Mouse (Mus musculus) urinary bladder, postnatal 4 days (tissue): ENCODE measurements around the gene Smpd4.
A peak's percentile ranks its signal among the peaks of the same experiment; 100 is the strongest.
"Not testable (repeated sequence)": the region's sequence is repeated elsewhere in the genome, so short reads cannot be mapped to it uniquely, and the experiment has no call there.

Source experiments
- DNase-seq, 2 experiments: peaks; one replicate each; pipeline ENCODE4 v3.0.0; 2021 to 2022; ENCODE audit warnings: low spot score in 2 of 2

Gene Smpd4

DNA sequence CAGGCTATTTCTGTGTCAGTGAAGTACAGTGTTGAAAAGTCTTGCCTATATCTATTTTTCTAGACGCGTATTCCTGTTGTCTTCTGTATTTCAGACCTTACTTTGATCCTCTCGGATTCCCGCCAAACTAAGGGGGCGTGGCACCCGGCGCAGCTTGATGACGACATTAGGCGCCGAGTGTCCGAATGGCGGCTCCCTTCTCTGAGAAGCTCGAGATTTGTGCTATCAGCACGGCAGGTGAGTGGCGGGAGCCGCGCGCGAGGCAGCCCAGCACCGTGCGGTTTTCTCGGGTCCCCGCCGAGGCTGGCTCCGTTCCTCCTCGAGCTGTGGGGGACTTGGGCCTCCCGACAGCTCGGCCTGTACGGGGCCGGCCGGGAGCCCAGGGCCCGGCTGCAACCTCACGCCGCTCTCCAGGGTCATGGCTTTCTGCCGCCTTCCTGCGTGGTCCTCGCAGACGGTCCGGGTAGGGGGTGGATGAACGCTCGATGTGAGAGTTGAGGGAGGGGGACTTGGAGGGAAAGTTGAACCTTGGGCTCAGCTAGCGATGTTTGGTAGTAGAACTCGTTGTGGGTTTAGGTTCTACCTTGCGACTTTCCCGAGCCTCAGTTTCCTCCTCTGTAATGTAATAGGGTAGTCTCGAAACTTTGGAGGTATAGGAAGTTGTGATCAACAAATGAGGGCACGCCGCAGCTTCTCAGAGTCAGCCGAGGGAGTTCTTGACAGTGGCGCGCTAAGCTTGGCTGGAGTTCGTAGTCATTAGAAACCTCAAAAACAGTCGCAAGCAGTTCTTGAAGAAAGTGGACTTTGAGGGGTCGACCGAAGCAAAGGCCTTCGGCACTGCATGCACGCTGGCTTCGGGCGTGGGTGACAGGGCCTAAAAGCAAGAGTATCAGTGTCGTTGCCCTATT is at the start of gene Smpd4:
Gene Smpd4, plus strand, starts transcription at position 157 of the 908 bp plus-strand sequence.
- DNase-seq = peak; percentile 82 to 95

DNA sequence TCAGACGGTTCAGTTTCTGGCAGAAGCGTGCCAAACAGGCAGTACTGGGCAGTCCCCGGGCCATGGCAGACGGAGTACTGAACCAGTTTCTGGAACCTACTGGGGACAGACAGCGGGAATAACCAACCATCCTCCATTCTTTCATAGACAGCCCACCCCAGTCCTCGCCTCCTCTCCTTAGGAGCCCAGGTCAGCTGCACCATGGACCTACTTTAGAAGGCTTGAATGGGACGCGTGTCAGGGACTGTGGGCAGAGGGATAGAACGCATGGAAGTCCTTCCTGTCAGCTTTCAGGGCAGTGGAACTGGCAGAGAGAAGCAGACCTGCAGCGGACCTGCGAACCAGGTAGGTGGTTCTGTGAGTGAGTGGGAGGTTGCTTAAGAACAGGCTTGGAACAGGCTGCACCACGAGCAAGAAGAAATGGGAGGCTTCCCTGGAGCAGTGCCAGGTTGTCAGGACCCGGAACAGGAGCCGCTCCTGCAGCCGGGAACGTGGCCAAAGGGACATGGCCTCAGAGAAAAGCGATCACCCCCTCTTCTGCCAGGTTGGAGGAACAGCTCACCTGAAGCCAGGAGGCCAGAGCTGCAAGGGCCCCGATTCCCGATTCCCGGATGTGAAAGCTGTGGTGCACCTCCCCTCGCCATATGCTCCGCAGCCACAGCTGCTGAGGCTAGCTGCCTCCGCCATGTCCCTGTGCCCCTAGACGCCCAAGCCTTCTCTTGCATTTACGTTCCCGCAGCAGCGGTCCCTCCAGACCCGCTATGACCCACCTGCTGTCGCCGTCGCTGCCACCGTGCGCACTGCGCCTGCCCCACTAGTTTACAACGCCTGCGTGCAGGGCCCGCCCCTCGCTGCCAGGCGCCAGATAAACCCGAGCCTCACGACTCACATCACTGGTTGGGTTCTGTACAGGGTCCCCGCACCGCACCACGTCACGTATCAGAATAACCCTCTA is 43.0 kb upstream of the Smpd4 start:
- DNase-seq = peak; percentile 60 to 84

DNA sequence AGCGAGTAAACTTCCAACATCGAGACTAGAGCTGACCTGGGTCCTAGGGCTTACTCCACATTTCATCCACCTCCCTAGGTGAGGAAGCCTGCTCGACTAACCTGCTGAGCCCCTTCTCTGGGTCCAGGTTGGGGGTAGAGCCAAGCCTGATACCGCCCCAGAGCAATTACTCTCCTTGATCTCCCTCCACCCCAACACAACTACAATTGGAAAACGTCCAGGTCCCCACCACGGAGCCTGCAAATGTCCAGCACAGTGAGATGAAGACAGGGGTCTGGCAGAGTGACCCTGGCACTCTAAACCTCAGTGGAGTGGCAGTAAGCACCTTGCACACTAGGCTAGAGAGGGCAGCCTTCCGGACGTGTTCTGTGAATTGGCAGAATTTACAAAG is 42.3 kb upstream of the Smpd4 start:
- DNase-seq = no peak

DNA sequence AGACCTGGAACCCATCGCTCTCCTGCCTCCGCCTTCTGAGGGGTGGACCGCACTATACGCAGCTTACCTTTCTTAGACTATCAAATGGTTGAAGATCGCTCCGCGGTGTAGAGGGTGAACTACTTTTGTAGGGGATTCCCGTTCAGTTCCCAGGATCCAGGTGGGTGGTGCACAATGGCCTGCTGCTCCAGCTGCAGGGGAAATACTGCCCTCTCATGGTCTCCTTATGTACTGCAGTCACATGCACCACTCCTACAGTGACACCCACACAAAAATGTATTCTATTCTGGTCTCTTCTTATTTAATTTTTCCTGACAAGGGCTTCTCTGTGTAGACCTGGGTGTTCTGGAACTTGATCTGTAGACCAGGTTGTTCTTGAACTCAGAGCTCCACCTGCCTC is 36.1 kb upstream of the Smpd4 start, which contains the start of gene Slc7a4:
Gene Slc7a4, minus strand, starts transcription at position 151 of the 400 bp plus-strand sequence.
- DNase-seq = no peak

DNA sequence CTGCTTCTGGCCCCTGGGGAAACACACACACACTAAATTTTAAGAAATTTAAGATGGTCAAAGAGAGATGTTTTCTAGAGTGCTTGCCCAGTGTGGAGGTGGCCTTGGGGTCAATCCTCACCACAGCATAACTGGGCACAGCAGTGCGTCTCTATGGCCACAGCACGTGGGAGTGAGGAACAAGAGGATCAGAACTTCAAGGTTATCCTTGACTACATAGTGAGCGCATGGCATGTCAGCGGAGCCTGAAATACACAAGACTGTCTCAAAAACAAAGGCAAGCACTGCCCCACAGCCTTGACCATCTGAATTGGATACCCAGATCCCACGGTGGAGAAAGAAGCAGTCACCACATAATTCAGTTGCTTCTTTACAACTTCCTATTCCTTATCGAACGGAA is 34.6 kb upstream of the Smpd4 start:
- DNase-seq = no peak

DNA sequence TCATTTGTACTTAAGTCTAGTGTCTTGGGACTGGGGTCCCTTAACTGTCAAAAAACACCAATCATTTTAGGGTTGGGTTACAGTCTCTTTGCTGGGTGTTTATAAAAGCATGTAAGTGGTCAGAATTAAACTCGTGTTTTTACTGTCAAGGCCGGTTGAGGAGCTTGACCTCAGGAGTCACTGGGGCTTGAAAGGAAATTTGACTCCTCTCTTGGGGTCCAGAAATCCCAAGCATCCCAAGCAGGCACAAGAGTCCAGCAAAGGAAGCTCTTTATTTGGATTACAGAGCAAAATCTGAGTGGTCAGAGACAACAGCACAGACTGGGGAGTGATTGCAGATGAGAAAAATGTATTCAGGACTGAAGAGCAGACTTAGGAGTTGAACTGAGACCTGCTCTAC is 28.4 kb upstream of the Smpd4 start:
- DNase-seq = no peak

DNA sequence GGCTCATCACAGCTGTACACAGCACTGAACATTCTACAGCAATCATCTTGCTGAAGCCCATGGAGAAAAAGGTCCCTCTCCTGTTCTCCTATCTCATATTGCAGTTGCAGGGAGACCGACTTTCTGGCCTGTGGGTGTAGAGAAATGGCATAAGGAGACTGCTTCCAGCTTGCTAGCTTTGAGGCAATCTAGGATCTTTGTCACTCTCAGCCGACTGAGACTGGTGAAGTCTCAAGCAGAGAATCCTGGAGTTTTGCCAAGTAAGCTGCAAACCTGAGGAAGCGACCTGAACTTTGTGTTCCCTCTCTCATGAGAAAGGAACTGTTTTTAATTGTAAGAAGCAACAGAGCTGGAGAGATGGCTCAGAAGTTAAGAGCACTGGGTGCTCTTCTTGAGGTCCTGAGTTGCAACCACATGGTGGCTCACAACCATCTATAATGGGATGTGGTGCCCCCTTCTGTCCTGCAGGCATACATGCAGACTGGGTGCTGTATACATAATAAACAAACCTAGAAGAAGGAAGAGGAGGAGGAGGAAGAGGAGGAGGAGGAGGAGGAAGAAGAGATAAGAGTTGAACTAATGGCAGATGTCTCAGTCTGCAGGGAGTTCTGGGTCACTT is 18.1 kb upstream of the Smpd4 start:
- no peak for DNase-seq

DNA sequence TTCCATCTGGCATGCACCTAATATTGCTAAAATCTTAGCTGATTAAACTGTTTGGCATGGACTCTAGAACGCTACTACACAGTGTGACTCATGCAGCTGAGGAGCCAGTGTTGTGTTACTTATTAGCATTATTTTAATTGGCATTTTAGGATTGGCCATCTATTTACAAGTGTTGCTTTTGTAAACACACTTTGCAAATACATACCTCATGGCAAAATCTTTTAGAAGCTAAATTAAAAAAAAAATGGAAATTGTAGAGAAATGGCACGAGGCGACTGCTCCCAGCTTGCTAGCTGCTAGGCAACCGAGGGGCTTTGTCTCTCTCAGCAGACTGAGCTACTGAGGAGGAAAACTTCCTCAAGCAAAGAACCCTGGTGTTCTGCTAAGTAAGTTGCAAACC is 14.2 kb upstream of the Smpd4 start:
- DNase-seq = no peak

DNA sequence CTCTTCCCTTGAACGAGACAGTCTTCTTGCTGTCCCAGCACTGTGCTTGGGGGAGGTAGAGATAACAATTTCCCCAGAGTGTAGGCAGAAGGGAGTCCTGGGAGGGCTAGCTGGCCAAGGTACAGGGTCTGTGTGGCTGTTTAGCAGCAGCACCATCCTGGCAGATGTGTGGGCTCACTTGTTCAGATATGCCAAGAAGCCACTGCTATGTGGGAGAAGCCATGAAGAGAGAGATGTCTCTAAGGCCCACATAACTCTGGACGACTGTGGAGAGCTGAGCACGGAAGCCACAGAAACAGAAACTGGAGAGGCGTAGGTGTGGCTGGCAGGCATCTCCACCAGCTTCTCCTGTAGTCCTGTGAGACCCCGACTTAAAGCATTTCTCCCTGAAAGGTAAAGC is 13.5 kb upstream of the Smpd4 start:
- no peak for DNase-seq

DNA sequence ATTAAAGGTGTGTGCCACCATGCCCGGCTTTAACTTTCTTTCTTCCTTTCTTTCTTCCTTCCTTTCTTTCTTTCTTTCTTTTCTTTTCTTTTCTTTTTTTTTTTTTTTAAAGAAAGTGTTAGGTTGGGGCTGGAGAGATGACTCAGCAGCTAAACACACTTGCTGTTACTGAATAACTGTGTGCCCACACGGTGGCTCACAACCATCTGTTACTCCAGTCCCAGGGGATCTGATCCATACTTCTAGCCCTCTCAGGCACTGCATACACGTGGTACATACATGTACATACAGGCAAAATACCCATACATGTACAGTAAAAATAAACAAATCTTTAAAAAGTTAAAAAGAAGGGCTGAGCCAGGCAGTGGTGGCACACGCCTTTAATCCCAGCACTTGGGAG is 7.8 kb upstream of the Smpd4 start:
- DNase-seq = no peak

DNA sequence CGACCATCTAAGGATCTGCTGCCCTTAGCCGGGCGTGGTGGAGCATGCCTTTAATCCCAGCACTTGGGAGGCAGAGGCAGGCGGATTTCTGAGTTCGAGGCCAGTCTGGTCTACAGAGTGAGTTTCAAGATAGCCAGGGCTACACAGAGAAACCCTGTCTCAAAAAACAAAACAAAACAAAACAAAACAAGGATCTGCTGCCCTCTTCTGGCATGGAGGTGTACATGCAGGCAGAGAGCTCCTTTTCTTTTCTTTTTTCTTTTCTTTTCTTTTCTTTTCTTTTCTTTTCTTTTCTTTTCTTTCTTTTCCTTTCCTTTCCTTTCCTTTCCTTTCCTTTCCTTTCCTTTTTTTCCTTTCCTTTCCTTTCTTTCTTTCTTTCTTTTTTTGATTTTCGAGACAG is 4.4 kb upstream of the Smpd4 start:
- DNase-seq = not testable (repeated sequence)

DNA sequence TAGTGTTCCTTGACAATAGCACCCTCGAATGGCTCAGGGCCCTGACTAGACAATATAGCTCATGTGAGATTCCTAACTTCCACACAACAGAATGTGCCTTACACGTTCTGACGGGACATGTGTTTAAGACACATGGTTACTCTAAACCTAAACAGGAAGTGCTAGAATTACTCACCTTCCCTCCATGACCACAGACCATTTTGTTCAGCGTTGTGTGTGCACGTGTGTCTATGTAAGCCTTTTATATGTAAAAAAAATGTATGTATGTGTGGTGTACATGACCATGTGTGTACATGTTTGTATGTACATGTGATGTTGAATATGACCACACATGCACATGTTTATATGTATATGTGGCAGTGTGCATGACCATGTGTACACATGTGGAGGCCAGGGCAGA is 2.9 kb upstream of the Smpd4 start:
- no peak for DNase-seq

DNA sequence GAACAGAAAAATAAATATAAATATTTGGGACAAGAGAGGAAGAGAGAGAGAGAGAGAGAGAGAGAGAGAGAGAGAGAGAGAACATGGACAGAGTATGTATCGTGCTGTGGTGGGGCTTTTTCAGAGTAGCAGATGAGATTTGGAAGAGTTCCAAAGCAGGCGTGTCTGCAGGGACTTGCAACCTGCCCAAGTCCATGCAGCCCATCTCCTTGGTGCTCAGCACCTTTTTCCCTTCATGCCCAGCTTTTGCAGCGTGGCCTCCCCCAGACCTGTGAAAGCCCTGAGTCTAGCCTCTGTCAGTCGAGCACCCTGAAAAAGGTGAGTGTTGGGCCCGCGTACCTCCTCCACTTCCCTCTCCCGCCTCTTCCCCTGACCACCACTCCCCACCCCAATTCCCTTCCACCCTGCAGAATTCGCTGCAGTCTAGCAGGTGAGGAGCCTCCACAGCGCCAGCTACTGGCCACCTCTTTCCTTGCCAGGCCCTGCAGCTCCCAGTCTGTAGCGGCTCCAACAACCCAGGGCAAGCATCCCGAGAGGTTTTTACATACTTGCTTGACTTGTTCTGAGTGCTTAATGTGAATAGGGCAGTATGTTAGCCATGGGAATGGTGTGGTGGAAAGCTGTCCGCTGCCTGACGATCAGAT is 1.1 kb upstream of the Smpd4 start:
- DNase-seq = peak in 1 of 2 experiments; percentile 30

DNA sequence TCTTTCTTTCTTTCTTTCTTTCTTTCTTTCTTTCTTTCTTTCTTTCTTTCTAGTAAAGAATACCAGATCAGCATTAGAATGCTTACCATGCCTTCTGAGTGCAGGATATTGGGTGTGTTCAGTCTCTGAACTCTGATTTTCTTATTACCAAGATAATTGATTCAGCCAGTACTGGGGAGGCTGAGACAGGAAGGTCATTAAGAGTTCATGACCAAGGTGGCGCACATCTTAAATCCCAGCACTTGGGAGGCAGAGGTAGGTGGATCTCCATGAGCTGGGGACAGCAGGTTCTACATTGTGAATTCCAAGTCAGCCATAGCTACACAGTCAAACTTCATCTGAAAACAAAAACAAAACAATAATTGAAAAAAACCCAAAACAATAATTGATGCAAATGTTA is 2.8 kb downstream of the Smpd4 start:
- no peak for DNase-seq

DNA sequence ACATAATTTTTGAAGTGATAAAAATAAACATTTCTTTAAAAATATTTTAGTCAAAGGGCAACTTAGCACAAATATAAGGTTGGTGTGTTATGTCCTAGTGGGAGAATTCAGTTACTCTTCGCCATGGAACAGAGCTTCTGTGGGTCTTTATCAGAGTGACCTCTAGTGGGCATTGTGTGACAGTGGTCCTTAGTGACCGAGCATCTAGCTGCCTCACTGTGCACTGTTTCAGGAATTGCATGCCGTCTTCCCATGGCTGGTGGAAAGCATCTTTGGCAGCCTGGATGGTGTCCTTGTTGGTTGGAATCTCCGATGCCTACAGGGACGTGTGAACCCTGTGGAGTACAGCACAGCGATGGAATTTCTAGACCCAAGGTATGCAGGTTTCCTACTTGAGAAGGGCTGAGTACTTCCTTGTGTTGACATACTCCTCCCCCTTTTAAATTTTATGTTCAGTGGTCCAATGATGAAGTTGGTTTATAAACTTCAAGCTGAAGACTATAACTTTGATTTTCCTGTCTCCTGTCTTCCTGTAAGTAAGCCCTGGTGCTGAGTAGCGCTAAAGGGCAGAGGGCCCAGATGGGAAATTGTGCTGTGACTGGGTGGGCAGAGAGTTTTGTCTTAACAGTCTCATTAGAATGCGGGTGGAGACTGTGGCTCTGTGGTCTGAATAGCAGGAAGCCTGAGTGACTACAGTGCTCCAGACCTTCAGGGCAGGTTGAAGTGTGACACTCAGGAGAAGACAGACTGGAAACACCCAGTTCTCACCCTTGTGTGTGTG is 6.5 kb downstream of the Smpd4 start:
- no peak for DNase-seq

DNA sequence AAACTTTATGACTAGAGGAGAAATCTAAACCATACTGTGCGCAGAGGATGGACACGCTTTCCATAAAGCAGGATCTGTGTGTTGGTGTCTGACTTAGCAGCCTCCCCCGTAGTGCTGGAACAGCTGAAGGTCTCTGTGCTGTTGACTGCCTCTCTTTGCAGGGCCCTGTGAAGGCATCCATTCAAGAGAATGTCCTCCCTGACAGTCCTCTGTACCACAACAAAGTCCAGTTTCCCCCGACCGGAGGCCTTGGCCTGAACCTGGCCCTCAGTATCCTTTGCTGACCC is 7.1 kb downstream of the Smpd4 start:
- no peak for DNase-seq

DNA sequence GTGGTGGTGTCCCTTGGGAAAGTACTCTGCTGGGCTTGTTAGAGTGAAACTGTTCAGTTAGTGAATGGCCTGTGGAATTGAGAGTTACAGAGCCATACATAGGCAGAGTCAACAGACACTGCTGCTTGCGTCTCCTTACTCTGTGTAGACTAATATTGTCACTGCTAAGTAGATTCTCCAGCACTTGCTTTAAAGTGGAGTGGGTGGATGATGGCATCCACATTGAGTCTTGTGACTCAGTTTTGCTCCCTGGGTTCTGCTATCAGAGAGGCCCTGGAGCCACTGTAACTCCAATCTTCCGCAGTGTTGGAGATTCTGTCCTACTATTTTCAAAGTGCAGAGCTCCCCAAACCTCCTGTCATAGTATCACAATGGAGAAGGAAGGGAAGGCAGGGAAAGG is 13.4 kb downstream of the Smpd4 start:
- no peak for DNase-seq

DNA sequence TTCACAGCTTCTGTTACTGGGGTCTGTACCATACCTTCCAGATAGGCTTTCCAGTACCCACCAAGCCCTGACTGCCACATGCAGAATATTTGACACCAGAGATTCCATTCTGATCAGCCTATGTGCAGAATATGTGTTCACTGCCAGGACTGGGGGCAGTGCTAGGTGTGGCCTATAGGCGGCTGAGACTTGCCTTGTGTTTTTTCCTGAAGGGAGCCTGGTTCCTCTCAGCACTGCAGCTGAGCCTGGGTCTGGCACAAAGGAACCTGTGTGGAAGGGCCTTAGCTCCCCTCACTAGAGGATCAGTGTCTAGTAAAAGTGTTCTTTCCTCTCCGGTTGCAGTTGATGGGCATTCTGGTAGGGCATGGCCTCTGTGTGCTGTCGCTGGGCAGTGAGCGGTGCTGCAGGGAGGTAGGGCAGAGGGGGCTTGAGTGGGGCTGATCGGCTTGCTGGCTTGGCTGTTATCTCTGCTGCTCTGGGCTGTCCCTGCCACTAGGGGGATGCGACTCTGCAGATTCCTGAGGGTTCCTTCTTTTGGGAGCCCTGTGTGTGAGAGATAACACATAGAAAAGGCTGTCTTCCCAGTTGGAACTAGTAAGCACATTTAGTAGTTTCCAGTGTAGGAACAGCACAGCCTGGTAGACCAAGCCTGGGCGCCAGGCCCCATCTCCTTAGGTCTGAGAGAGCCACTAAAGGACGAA is 14.5 kb downstream of the Smpd4 start:
- no peak for DNase-seq

DNA sequence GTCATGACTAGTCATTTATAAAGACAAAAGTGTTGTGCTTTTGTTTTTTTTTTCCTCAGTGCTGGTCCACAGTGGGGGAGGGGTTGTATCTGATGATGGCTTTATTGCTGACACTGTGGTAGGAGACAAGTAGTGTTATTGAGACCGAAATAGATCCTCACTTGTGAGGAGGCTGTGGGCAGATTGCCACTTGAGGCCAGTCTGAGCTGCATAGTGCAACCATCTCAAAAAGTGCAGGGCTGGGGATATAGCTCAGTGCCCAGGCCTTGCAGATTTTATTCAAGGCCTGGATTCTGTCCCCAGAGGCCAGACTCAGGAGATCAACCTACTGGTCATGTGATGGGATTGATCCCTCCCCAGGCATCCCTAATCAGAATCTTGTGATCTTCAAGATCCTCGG is 17.8 kb downstream of the Smpd4 start:
- no peak for DNase-seq

DNA sequence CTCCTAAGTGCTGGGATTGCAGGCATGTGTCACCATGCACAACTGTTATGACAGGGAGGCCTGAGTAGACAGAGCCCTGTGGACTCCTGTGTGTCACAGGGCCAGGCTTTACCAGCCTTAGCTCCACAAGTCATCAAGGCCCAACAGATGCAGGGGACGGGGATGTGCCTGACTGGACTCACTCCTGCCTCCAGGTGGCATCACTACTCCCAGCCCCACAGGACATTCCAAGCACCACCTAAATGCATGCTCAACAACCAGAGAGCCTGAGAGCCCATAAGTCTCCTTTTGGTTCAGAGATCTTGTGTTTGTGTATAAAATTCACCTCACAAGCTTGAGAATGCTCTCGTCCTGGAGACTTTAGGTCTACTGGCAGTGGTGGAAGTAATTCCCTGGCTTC is 18.5 kb downstream of the Smpd4 start:
- DNase-seq = no peak
